Mouse (Mus musculus) frontal cortex, adult (tissue): Measurements from ENCODE around the gene Tns1.
A peak's percentile ranks its signal among the peaks of the same experiment; 100 is the strongest.
"Not testable (repeated sequence)": the region's sequence is repeated elsewhere in the genome, so short reads cannot be mapped to it uniquely, and the experiment has no call there.

Source experiments
- ATAC-seq: cut with Nextera tagmentation; 2 replicates; pipeline ENCODE4 v1.9.2; 2017; ENCODE audit warnings: mild to moderate bottlenecking, moderate library complexity, mixed read lengths; ENCODE audit not compliant: low TSS enrichment

The Tns1 gene

GRCm38 (mm10) chr1:73913071-73914005 is 210.9 kb downstream of the Tns1 start:
- ATAC-seq: no peak

GRCm38 (mm10) chr1:73912466-73912865 is 211.8 kb downstream of the Tns1 start:
- no peak for ATAC-seq

- no peak for ATAC-seq
Observed at GRCm38 (mm10) chr1:73911981-73912380, 212.3 kb downstream of the Tns1 start.

- no peak for ATAC-seq
Observed at GRCm38 (mm10) chr1:73910701-73911100, 213.5 kb downstream of the Tns1 start.

GRCm38 (mm10) chr1:73910111-73910510 is 214.1 kb downstream of the Tns1 start:
- ATAC-seq: no peak

GRCm38 (mm10) chr1:73909191-73909983 is 214.9 kb downstream of the Tns1 start:
- ATAC-seq: no peak

GRCm38 (mm10) chr1:73908081-73908960 is 215.9 kb downstream of the Tns1 start:
- no peak for ATAC-seq

- ATAC-seq: no peak
Observed at GRCm38 (mm10) chr1:73907166-73907565, 217.1 kb downstream of the Tns1 start.

- ATAC-seq: no peak
Observed at GRCm38 (mm10) chr1:73906376-73906775, 217.9 kb downstream of the Tns1 start.

- no peak for ATAC-seq
Observed at GRCm38 (mm10) chr1:73905811-73906190, 218.4 kb downstream of the Tns1 start.

GRCm38 (mm10) chr1:73905111-73905810 is 219.0 kb downstream of the Tns1 start:
- ATAC-seq: no peak

- ATAC-seq: no peak
Observed at GRCm38 (mm10) chr1:73904641-73905040, 219.6 kb downstream of the Tns1 start.

GRCm38 (mm10) chr1:73903035-73903434 is 221.2 kb downstream of the Tns1 start:
- ATAC-seq: peak; percentile 31; the same call in 1 of the 2 replicates

GRCm38 (mm10) chr1:73902171-73902991 is 221.9 kb downstream of the Tns1 start:
- peak; percentile 75 for ATAC-seq

GRCm38 (mm10) chr1:73901496-73901899 is 222.8 kb downstream of the Tns1 start:
- peak; percentile 92 for ATAC-seq

- ATAC-seq: not testable (repeated sequence)
Observed at GRCm38 (mm10) chr1:73895451-73895850, 228.8 kb downstream of the Tns1 start.

GRCm38 (mm10) chr1:73880731-73881130 is 243.5 kb downstream of the Tns1 start:
- ATAC-seq: no peak

- no peak for ATAC-seq
Observed at GRCm38 (mm10) chr1:73875676-73876218, 248.5 kb downstream of the Tns1 start.

- peak; percentile 88 for ATAC-seq
Observed at GRCm38 (mm10) chr1:73864314-73864713, 259.9 kb downstream of the Tns1 start.

- 0 out of 2 replicates have a peak, but pooled peaks have one; percentile 6 for ATAC-seq
Observed at GRCm38 (mm10) chr1:73863074-73863431, 261.2 kb downstream of the Tns1 start.
